Mouse (Mus musculus) gastrocnemius, postnatal 36 days (tissue): ENCODE measurements at regions not wholly inside any gene's neighbourhood (a gene's known extent, or its start where the extent isn't known, plus 50 kb on each side); places are given as distances from the start of the nearest gene placed in this dataset.

Experiments used
- DNase-seq, 2 experiments: peaks; one replicate each; pipeline ENCODE4 v3.0.0; 2022
- intact Hi-C: fragments of 180-260 bp; cut with DNase I; formaldehyde crosslinking; loops from one replicate; pipeline ENCODE4 v1.15.1; 2025

DNA sequence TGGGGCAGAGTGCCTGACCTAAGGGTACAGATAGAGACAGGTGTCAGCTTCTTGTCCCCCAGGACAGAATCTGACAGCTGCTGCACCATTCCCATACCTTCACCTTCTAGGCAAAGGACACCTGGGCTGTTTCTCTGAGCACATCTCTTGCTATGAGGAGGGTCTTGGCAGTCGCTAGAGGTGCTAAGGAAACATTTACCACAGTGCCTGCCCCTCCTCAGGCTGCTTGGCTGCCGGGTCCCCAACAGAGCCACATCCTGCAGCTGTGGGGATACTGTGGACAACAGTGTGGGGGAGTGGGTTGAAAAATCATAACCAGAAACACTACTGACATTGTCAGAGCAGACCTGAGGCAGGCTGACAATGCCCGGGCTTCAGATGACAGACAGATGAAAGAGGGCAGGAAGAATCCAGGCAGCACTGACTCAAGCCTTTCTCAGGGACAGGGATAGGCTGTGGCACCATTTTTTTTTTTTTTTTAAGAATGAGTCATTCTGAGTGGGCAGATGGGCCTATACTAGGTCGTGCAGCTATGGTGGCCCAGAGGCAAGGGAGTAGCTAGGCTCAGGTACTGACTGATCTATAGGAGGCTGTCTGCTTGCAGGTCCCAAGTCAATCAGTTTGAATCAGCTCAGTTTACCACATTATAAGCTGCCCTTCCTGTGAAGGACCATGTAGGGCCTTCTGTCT lies 150.7 kb upstream of the A230072I06Rik start:
- intact Hi-C loops, result no loop called here
- DNase-seq, result no peak

DNA sequence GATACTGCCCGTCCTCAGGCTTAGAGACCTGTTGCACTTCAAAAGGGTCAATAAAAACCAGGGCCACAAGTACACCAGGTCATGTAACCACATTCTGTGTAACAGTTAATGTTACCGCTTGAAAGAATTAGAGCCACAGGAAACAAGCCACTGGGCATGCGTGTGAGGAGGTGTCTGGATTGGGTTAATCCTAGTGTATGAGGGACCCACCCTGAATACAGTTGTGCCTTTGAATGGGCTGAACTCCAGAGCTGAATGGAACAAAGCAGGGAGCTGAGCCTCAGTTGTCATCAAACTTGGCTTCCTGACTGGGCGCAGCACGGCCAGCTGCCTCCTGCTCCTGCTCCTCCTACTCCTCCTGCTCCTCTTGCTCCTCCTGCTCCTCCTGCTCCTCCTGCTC lies 148.0 kb upstream of the A230072I06Rik start:
- intact Hi-C loops, result no loop called here
- no peak for DNase-seq

DNA sequence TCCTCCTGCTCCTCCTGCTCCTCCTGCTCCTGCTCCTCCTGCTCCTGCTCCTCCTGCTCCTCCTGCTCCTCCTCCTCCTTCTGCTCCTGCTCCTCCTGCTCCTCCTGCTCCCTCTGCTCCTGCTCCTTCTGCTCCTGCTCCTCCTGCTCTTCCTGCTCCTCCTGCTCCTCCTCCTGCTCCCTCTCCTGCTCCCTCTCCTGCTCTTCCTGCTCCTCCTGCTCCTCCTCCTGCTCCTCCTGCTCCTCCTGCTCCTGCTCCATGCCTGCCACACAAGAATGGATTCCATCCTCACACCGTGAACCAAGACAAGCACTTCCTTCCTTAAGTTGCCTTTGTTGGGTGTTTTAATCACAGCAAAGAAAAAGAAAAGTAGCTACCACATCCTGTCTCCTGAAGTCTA lies 144.4 kb upstream of the A230072I06Rik start:
- intact Hi-C loops, result no loop called here
- no peak for DNase-seq

DNA sequence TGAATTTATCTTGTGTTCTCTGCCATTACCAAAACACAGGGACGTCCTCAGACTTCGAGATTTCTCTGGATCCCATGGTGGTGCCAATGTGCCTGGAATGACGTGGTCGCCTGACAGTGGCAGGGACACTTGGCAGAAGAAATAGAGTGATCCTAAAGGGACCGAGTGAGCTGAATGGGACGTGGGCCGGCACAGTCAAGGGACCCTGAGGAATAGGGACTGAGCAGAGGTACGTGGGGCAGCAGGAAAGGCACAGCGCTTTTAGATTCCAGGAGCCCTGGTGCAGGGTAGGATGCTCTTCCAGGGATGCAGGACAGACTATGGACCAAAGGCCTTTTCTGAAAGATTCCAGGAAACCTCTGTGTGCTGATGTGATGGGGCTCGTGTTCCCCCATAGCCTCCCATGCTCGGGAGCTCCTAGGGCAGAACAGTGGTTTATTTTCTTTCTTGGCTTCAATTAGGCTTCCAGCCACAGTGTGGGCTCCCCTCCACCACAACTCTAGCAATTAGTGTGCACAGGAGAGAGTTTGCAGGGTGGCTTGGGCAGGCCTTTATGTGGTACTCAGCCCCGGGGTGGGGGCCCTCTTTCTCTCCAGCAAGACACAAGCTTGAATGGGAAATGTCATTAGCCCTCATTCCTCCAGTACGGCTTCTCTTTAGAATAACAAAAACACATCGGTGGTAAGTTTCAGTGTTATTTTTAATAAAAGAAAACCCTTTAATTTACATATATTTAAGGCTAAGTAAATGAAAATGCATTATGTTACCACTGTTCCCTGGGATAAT lies 143.0 kb upstream of the A230072I06Rik start:
- intact Hi-C loops, result no loop called here
- DNase-seq, result no peak

DNA sequence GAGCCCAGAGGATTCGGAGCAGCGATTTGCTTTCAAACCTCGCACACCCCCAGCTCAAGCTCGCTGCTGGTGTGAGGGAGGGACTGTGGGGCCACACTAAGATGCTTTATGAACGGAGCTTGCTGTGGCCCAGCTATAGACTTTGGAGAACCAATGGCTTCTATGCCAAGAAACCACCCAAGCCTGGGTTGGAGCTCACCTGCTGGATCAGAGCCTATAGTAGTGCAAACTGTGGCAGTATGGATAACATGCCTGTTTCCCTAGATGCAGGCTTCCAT lies 142.5 kb upstream of the A230072I06Rik start:
- no peak for DNase-seq
- intact Hi-C loops, result no loop called here

DNA sequence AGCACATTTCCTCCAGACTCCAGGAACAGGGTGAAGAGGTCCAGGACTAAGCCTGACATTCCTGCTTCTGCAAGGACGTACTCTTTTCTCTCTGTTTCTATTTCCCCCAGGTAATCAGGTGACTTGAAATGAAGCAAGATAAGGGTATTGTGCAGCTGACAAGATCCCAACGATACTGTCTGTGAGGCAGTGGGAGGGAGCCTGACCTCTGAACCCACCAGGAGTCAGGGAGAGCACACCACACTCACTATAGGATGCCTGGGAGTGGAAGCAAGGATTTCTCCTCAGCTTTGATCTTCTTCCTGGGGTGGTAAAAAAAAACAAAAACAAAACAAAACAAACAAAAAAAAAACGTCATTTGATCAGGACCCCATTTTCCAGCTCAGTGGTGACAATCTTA lies 141.1 kb upstream of the A230072I06Rik start:
- intact Hi-C loops, result no loop called here

DNA sequence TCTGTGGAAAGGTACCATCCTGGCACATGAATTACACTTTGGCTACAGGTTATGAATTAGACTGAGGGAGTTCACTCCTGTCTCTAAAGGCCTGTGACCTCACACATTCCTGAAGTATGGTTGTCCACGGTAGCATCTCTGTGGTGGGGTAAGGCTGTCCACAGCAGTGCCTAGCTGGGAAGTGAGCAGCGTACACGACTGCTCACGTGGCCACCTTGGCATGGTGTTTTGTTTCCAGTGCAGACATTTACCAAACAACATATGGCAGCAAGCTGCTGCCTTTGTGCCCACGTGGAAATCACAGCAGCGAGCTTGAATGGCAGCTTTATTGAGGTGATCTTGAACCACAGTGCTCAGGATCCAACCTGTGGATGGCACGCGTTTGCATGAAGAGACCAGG lies 140.7 kb upstream of the A230072I06Rik start:
- intact Hi-C loops, result no loop called here

More for the DNA sequence above, 141.1 kb upstream of the A230072I06Rik start:
- DNase-seq, result no peak

DNA sequence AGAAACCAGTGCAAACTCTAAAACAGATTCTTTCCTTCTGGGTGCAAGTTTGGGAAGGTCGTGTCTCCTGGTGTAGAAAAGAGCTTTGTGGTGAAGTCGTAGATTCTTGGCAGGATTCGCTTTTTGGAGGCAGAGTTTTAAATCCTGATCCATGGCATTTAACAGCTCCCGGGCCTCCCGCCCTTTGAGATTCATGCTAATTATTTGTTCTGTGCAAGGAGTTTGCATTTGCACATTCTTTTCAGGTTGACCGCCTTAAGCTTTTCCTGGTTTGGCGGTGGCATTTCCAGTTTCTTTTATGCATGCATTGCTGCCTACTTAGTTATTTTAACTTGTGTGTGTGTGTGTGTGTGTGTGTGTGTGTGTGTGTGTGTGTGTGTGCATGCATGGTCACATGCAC lies 126.9 kb upstream of the A230072I06Rik start:
- intact Hi-C loops, result no loop called here
- DNase-seq, result no peak

More for the DNA sequence above, 140.7 kb upstream of the A230072I06Rik start:
- no peak for DNase-seq

DNA sequence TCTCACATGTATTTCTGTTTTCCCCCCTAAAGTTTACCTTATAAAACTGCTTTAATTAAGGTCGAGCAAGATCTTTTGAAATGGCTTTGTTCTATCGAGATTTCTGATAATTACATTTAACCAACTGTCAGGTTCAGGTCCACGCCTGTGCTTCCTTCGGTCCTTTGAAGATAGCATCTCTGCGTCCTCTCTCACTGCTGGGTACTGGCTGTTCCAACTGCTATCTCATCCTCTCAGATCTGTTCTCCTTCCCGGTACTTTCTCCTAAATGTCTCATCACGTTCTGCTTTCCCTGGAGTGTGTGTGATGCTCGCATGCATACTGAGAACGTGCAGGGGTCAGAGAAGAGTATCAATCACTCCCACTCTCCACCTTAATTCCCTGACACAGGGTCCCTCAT lies 125.8 kb upstream of the A230072I06Rik start:
- DNase-seq, result no peak
- intact Hi-C loops, result no loop called here

DNA sequence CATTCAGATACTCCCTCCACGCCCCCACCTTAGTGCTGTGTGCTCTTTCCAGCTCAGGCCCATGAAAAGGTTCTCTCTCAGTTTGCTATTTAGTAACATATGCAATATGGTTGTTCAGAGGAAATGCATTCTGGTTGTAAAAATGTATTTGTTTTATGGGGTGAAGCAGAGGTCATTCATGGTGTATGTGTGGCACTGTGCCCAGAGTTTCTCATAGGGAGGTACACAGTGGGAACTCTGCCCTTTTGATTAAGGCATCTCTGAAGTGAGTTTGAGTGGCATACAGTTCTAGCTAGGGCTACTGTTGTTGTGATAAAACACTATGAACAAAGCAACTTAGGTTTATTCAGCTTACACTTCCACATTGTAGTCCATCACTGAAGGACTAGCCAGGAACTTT lies 121.7 kb upstream of the A230072I06Rik start:
- intact Hi-C loops, result no loop called here
- no peak for DNase-seq

DNA sequence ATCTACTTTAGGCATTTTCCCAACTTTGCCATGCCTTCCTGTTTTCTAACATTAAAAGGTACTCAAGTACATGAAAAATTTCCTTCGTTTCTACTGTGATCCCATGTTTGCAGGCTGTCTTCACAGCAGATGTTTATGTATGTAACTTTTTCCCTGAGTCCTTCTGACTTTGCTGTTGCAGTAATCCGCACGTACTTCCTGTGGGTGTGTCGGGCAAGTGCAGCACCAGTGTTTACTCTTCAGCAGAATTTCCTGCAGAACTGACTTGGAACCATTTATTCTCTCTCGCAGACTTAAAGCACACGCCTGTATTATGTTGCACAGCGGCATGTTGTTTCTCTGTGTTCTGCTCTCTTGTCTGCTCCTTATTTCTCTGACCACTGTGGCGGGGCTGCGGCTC lies 120.4 kb upstream of the A230072I06Rik start:
- no peak for DNase-seq
- intact Hi-C loops, result no loop called here

DNA sequence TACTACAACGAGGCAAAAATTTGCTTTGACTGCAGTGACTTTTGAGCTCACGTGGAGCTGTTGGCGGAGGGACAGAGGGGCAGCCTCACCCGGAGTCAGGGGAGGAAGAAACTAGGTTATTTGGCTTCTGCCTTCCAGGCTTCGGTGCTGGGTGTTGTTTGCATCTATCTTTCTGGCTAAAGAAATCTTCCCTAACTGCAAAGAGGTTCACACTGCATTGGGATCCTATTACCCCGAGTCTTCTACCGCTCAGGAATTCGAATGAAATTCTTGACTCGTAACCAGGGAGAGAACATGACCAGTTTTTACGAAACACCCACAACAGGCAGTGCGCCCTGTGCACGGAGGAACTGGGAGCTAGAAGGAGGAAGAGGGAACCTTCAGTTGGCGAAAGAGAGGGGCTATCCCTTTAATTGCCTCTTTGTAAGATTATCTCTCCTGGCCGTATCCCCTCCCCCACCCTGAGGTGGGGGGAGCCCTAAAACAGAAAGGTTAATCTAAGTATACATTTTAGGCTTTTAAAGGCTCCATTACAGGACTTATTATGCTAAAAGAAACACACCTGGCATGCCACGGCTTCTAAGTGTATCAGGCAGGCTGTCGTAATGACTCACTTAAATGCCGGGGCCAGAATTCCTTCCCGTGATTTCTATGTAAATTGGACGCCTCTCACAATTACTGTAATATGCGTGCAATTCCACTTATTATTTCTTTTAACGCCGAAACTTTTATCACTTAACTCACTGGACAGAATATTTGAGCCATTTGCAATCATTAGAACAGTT lies 115.5 kb upstream of the A230072I06Rik start:
- intact Hi-C loops, result no loop called here
- no peak for DNase-seq

DNA sequence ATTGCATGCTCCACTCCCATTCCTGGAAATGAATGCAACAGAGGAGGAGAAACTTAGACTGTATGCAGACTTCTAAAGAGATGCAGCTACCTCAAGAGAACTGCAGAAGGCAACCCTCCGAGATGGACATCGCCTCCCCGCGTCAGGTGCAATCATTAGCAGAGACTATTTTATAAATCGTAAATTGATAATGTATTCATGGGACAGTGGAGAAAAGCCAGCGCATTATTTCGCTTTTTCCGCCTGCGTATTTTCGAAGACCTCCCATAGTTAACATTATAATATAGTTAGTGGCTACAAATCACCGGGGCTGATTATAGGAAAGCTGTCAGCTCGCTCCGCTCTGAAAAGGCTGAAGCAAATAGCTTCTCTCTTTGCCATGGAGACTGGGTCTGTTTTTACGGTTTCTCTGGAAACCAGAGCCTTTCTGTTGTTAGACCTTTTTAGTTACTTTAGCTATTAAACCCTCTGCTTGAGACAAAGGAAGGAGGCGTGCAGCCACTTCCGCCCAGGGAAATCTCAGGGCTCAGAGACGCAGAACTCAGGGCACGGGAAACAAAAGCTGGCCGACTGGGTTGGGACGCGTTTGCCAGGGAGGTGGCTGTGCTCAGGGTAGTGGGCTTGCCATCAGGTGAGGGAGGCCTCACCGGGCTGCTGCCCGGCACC lies 113.0 kb upstream of the A230072I06Rik start:
- intact Hi-C loops, result no loop called here
- DNase-seq, result no peak

DNA sequence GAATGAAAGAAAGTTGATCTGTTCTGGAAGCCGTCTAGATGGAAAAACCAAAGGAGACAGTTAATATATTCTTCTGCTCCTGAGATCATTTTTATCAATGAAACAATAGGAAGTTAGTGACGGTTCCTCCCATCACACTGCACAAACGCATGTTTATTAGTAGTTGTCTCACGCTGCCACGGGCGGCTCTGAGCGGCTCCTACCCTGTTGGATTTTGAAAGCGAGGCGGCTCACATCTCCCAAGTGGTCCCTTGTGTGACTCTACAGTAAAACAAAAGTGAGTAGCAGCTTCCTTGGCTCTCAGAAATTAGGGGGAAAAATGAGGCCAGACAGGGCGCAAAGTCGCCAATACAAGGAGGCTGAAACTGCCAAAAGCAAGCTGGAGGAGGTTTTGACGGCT lies 106.8 kb upstream of the A230072I06Rik start:
- intact Hi-C loops, result no loop called here
- DNase-seq, result no peak

DNA sequence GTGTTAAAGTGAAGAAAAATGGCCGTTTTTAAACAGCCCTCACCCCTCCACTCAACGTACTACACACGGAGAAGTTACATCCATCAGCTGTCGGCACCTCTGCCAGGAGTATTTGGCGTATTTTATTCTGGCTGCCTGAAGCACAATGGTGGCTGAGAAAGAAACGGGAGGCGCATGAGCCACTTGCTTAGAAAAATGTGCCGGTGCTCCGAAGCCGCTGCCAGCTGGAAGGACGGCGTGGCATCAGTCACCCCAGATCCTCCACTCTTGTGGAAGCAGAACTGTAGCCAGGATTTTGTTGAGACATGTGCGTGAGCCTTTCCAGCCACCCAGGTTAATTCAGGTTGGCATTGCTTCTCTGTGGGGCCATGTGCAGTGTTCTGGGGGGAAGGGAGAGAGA lies 103.1 kb upstream of the A230072I06Rik start:
- intact Hi-C loops, result no loop called here

DNA sequence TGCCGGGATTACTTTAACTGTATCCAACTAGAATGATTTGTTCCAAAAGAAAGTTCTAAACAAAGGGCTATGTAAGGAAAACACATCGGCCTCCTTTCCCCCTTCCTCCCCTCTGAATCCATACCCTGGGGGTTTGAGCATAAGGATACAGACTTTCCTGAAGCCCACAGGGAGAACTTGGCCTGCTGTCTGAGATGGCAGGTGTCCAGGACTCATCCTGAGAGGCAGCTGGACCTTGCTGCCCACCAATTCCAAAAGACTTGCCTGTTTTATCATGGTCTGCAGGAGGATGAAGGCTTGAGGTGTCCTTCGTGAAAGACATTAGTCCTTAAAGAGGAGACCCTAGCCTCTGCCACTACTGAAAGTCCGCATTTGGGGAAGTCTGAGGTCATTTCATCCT lies 94.0 kb upstream of the A230072I06Rik start:
- intact Hi-C loops, result no loop called here
- DNase-seq, result no peak

More for the DNA sequence above, 103.1 kb upstream of the A230072I06Rik start:
- DNase-seq, result no peak

DNA sequence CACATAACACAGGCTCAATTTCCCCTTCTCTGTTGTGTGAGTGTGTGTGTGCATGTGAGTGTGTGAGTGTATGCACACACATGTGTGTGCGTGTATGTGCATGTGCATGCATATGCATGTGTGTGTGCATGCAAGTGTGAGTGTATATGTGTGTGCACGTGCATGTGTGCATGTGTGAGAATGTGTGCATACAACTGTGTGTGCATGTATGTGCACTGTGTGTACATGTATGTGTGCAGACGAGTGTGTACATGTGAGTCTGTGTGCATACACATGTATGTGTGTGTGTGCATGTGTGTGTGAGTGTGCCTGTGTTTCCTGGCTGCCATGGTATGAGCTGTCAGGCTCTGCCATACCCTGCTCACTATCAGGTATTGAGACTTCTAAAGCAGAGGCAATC lies 91.3 kb upstream of the A230072I06Rik start:
- intact Hi-C loops, result no loop called here
- no peak for DNase-seq

DNA sequence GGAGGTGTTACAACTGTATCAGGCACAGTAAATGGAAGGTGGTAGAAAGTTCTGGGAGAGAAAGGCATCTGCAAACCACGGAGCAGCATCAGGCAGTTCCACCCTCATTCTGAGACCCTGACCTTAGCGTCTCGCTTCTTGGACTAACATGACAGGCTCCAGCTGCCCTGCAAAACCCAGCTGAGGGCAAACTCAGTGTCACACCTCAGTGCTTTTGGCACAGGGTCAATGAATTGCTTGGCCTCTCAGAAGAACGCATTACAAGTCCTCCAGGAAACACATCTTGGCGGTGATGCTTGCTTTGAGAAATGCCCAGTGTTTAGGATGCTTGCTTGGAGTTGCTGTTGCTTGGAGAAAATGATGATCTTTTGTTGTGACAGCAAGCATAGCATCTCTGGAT lies 90.2 kb upstream of the A230072I06Rik start:
- intact Hi-C loops, result no loop called here
- DNase-seq, result no peak

DNA sequence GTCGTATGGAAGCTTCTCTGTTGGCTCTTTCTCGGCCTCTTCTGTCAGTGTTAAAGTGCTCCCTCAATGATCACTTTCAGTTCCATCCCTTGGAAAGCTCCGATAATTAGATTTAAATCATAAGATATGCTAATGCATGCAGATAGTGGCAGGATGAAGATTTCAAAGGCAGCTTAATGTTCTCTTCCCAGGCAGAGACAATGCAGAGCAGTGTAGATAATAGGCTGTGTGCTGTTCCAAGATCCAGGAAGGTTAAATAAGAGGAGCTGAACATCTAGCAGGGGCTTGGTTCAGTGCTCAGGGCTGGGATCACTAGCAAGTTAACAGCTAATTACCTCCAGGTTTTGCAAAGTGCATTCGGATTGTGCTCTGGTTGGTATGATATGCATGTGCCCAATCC lies 89.7 kb upstream of the A230072I06Rik start:
- no peak for DNase-seq
- intact Hi-C loops, result no loop called here

DNA sequence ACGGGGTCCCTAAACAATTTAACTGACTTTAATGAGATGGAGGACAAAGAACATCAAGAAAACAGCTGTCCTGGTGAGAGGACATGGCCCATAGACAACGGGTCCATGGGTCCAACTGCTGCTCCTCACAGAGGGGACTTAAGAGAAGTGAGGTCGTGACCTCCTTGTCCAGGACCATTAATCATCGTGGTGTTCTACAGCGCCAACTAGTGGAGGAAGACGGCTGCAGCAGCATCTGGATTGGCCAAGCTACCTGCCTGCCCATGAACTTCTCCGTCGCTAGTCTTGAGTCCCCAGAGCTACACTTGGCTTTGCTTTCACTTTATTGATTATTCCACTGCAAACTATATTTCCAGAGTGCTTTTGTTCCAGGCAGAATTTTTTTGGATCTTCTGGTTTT lies 86.6 kb upstream of the A230072I06Rik start:
- no peak for DNase-seq
- intact Hi-C loops, result loop anchor here (5.0 kb wide), 1 partner anchor 195 kb away; no protein-coding TSS in a partner anchor

DNA sequence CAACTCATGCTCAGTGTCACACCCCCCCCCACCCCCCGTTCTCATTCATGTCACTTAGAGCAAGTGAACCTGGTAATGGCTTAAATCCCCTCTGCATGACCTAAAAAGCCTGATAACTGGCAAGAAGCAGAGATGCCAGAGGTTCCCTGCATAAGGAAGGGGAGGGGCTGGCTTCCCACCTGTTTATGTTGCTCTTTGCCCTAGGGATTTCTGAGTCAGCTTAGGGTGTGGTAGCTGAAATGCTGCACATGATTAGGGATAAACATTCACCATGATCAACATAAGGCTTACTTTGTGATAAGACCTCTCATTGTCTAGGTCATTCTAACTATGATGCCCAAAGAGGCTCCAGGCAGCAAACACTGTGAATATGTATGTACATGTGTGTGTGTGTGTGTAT lies 72.7 kb upstream of the A230072I06Rik start:
- intact Hi-C loops, result no loop called here
- no peak for DNase-seq
